Mouse (Mus musculus) kidney, postnatal 14 days (tissue): ENCODE results near the gene Csn2.

ENCODE experiments used
- DNase-seq: peaks from one replicate; pipeline ENCODE4 v3.0.0; 2022; ENCODE audit warnings: mixed read lengths

Csn2 gene

DNA sequence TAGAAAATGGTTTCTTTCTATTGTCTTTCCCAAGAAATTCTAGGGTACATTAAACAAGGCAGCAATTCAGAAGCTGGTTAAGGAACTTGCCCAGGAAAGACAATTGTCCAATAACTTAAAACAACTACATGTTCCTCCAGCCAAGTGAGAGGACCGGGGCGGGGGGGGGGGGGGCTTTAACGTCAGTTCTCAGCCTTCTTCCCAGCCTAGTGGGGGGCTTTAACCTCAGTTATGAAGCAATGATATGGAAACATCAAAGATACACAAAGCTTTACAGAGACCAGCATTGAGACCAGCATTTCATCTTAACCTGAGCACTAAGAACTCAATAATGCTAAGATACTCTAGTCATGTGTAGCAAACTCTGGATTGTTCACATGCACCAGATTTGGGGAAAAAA lies at the start of gene Csn2:
TSS of gene Csn2 (minus strand) at position 101 of the 400 bp plus-strand sequence.
- DNase-seq = no peak

DNA sequence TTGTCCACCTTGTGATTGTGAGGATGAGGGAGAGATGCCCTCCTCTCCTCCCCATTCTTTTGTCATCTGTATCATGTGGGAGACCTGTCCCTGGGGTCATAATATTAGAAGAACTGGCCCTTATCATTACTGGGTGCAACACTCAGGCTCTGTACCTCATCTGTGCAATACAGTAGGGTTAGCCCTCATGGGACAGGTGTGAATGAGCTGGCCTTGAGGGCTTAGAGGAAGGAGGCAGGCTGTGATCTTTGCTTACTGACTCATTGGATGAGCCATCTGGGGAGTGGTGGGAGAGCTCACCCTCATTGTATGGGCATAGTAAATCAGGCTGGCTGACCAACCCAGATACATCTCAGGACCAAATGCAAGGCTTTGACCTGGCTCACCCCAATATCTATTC lies 35.4 kb upstream of the Csn2 start:
- no peak for DNase-seq

- no peak for DNase-seq
Measured at GRCm38 (mm10) chr5:87705891-87706290, 6.5 kb upstream of the Csn2 start.

- DNase-seq = no peak
Measured at GRCm38 (mm10) chr5:87665908-87666307, 33.5 kb downstream of the Csn2 start, which contains the start of gene Csn1s1. Csn1s1 (plus strand) TSS chr5:87666208.

DNA sequence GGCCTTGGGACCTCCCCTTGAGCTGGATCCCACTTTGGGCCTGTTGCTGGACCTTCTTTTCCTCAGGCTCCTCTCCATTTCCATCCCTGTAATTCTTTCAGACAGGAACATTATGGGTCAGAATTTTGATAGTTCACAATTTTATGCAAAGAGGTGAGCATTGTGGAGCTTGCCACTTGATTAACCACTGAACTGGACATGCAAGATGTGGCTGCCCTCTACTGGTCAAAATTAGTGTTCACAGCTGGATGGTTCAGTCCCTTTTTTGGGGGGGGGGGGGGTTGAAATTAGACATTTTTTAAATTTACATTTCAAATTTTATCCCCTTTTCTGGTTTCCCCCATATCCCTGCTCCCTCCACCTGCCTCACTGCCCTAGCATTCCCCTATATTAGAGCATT lies 56.6 kb downstream of the Csn2 start:
- DNase-seq = peak; percentile 58
